Mouse (Mus musculus) liver (tissue): ENCODE data around the gene Slc5a1.
A peak's percentile ranks its signal among the peaks of the same experiment; 100 is the strongest.

Experiments
- DNase-seq: peaks from one replicate; pipeline ENCODE4 v3.0.0-alpha.2; 2020; ENCODE audit warnings: mixed read lengths

The Slc5a1 gene

GRCm38 (mm10) chr5:33195246-33195852, 91.3 kb downstream of the Slc5a1 start:
- DNase-seq: no peak

GRCm38 (mm10) chr5:33200071-33200470, 96.1 kb downstream of the Slc5a1 start:
- DNase-seq: no peak

DNA sequence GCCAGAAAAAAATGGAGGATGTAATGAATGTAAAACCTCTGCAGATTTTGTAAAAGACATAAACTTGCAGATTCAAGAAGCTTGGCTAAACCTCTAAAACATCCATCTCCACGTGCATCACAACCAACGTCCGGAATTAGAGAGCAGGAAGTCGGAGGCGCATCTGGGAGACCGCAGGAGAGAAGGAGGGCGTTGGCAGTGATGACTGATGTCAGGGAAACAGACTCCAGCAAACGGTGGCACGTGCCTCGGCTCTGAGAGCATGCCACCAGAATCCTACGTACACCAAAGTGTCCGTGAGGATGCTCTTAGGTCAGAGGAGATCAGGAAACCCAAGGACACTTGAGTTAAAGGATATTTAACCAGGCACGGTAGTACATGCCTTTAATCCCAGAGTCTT, 97.7 kb downstream of the Slc5a1 start:
- no peak for DNase-seq

GRCm38 (mm10) chr5:33202516-33203170, 98.6 kb downstream of the Slc5a1 start:
- DNase-seq: no peak

DNA sequence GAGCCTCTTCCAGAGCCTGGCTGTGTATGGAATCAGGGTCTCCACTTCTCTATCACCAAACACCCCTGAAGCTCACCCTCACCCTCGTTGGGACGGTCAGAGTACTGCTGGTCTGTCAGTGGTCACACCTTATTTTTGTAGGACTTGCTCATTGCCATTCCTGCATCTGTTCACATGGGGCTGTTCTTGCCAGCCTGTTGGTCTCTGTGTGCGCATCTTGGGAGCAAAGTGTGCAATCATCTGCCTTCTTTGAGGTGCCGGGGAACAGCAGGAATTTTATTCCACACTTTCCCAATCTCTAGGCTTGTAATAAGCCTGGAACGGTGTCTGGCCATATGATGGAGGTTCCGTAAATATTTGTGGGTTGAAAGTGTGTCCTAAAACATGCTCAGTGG, 99.1 kb downstream of the Slc5a1 start:
- DNase-seq: no peak

DNA sequence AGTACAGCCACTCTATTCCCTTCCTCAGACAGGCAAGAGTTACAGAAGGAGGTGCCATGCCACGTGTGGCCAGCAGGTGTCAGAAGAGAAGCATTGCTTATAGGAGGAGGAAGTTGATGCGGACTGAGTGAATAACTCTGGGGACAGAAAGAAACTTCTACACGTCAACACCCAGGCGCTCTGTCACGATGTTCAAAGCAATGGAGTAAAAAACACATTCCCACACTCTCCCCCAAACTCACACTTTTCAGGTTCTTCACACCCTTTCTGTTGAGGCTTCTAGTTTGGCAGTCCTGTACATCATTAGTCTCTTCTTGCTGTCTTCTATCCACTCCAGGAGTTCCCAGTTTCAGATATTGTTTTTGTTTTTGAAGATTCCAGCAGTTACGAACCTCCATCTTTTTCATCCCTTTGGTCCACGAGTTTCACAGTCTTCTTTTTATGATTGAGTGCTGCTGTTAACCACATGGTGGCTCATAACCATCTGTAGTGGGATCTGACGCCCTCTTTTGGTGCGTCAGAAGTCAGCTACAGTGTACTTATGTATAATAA, 99.7 kb downstream of the Slc5a1 start:
- peak; percentile 81 for DNase-seq

DNA sequence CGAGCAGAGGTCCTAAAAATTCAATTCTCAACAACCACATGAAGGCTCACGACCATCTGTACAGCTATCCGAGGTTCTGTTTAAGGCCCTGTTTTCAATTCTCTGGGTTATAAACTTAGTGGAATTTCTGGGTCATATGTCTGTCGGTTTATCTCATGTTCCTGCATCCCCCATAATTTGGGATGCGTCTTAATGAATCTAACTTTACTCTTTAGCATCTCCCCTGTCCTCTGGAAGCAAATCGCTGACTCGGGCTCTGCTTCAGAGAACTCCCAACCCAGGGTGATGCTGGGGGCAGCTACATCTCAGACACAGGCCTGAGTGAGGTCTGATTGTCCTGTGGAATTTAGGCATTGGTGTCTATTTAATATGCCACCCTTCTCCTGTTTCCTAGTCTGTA, 100.3 kb downstream of the Slc5a1 start:
- DNase-seq: no peak

- DNase-seq: no peak
These were observed 102.3 kb downstream of the Slc5a1 start for GRCm38 (mm10) chr5:33206328-33206727.

- no peak for DNase-seq
These were observed 103.1 kb downstream of the Slc5a1 start for GRCm38 (mm10) chr5:33207136-33207535.

DNA sequence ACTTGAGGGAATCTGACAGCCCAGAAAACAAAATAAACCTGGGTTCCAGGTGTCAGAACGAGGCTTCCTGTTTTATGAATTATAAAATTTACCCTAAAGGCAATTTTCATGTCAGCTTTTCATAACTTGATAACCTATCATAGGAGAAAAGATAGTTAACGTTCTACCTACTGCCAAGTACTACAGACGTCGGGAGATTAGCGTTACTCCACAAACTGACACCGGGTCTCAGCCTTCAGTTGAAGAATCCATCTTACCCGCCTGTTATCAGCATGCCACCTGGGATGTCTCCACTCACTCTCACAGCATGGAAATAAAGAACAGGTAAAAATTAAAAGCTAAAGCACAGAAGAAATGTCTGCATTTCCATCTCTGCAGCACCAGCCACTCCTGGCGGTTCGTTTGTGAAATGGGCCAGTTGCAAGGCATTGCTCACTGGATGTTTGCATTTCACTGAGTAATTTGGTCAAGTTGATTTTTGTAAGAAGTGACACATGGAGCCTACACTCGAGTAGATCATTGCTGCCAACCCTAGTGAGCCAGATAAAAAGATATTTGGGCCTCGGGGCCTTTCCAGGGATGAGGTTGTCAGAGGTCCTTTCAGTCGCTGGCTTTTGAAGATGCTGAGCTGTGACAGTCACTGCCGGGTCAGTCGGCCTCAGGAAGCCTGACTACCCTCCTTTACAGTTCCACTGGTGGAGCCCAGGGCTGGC, 104.7 kb downstream of the Slc5a1 start:
- DNase-seq: no peak

DNA sequence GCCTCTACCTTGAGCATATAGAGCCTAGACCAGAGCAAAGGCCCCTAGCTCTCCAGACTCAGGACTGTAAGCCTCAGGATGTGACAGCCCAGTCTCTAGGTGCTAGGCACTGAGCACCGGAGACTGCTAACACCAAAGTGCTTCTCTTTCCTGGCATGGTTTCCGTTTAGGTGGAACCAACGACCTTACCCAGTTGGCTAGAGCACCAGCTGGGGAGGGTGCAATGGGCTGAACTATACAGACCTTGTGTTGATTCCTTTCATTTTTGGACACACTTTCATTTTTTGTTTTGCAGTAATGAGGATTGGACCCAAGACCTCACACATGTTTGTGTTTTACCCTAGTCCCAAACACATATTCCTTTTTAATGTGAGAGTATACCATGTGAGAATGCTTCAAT, 106.5 kb downstream of the Slc5a1 start:
- no peak for DNase-seq

DNA sequence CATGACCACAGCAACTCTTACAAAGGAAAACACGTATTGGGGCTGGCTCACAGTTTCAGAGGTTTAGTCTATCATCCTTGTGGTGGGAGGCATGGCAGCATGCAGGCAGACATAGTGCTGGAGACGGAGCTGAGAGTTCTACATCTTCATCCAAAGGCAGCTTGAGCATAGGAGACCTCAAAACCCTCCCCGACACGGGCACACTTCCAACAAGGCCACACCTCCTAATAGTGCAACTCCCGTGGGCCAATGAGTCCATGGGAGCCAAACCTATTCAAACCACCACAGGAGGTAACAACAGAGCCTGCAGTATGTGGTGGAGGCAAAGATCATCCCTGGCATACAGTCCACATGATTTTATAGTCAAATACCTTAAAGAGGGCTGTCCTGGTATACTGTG, 107.2 kb downstream of the Slc5a1 start:
- DNase-seq: no peak
